Mouse (Mus musculus) forebrain, postnatal 0 days (tissue): ENCODE results near the gene Neu3. TPM values are rescaled to one million over a fixed set of nuclear protein-coding genes. Genes with fewer than 3 reads are reported as not detected.

ENCODE experiments used
- ATAC-seq: fragments of 200-750 bp; cut with Nextera tagmentation; 2 replicates; pipeline ENCODE4 v1.8.0; 2017; ENCODE audit warnings: mild to moderate bottlenecking, moderate library complexity
- DNase-seq: peaks from one replicate; pipeline ENCODE4 v3.0.0-alpha.2; 2015
- H3K27ac ChIP-seq: fragments of 300-500 bp; sonication (generic); 2 replicates; pipeline ENCODE4 v1.5.1; 2014; ENCODE audit warnings: low read depth, mild to moderate bottlenecking, antibody characterized with exemption, low read length, moderate library complexity, mixed read lengths
- H3K27me3 ChIP-seq: fragments of 300-500 bp; sonication (generic); 2 replicates; pipeline ENCODE4 v1.6.1; 2014; ENCODE audit warnings: mild to moderate bottlenecking, low read length, mixed read lengths; ENCODE audit not compliant: insufficient read depth
- H3K36me3 ChIP-seq: fragments of 300-500 bp; sonication (generic); 2 replicates; pipeline ENCODE4 v1.6.1; 2014; ENCODE audit warnings: mild to moderate bottlenecking, moderate library complexity; ENCODE audit not compliant: insufficient read depth
- H3K4me1 ChIP-seq: fragments of 300-500 bp; sonication (generic); 2 replicates; pipeline ENCODE4 v1.6.1; 2014; ENCODE audit warnings: antibody characterized with exemption; ENCODE audit not compliant: insufficient read depth
- H3K4me2 ChIP-seq: fragments of 300-500 bp; sonication (generic); 2 replicates; pipeline ENCODE4 v1.6.1; 2014; ENCODE audit warnings: low read depth, mild to moderate bottlenecking, moderate library complexity
- H3K4me3 ChIP-seq: fragments of 300-500 bp; sonication (generic); 2 replicates; pipeline ENCODE4 v1.5.1; 2014; ENCODE audit warnings: low read depth, low read length, mixed read lengths
- H3K9ac ChIP-seq: fragments of 300-500 bp; sonication (generic); 2 replicates; pipeline ENCODE4 v1.6.1; 2014; ENCODE audit warnings: mild to moderate bottlenecking
- H3K9me3 ChIP-seq: fragments of 300-500 bp; sonication (generic); 2 replicates; pipeline ENCODE4 v1.6.1; 2016; ENCODE audit warnings: low read length
- CTCF ChIP-seq: sonication (generic); IDR thresholded peaks from 2 replicates; pipeline ENCODE4 v1.5.1; 2016; ENCODE audit warnings: antibody characterized with exemption, control low read depth, low read depth
- WGBS: fragments of 180-500 bp; shearing (Covaris S2); extraction: QIAGEN DNeasy Blood & Tissue Kit; methylation state at CpG from one replicate; pipeline ENCODE4 v1.1.7; 2014; 5-methylcytosine and 5-hydroxymethylcytosine counted together
- polyA plus RNA-seq: library from polyadenylated mRNA; unstranded; fragments of >200 nt; fragmentation: Nextera tagmentation; extraction: Ambion mirVana; gene quantifications from 2 replicates; pipeline ENCODE4 v1.2.1, GENCODE M21; 2015
- total RNA-seq: library from RNA; depleted of rRNA; stranded (reverse); fragments of >200 nt; gene quantifications from 2 replicates; pipeline ENCODE4 v1.2.3, GENCODE M21; 2014; rRNA removed

The Neu3 gene
- total and polyA plus RNA-seq, 2 experiments from 2014 or later, result 1.5 to 2.3 TPM

DNA sequence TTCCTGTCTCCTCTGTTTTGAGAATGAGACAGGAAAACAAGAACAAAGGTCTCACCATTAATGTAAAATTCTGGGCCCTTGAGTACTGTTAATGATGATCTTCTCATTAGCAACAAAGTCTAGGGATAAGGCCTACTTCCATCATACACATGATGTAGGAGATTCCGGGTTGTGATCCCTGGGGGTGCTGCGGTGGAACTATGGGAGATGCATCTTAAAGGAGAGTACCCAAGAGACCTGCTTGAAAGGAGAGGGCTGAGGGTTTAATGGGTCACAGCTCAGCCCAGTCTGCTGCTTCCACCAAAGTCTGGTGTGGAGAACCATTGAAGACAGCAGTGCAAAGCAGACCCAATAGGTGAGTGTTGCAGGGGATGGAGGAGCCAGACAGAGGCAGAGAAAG, 65.0 kb downstream of the Neu3 start, which contains the start of gene Olfr521:
Gene Olfr521 (plus strand): TSS at position 301 of the 400 bp plus-strand sequence.
- Histone ChIP-seq H3K27me3 (no peaks in the 10 kb centered on the region), H3K4me1 (no peaks in the 10 kb centered on the region), H3K4me2 (no peak within 1 kb of the TSS), H3K9me3 (peaks cover 8% of the 10 kb centered on the region), H3K27ac (no peak within 1 kb of the TSS), H3K4me3 (no peak within 1 kb of the TSS), H3K36me3 (no peaks in the 10 kb centered on the region), H3K9ac (no peak within 1 kb of the TSS)
- WGBS, result 93% methylated on average over 2 of the region's 2 CpGs
- no peak for TF ChIP-seq CTCF
- no peak for DNase-seq
- no peak for ATAC-seq

Other genes starting within 250 kb of the Neu3 start
- 0.86 and 1.5 TPM in 2 replicates for gene Tpbgl, start 201.3 kb downstream of the Neu3 start, total RNA-seq
- gene Tpbgl, start 201.3 kb downstream of the Neu3 start, polyA plus RNA-seq, result 1.8 and 2.1 TPM in 2 replicates
- gene Slco2b1, start 117.1 kb downstream of the Neu3 start, total RNA-seq, result 10.8 and 10.9 TPM in 2 replicates
- 5.9 and 6.7 TPM in 2 replicates for gene Slco2b1, start 117.1 kb downstream of the Neu3 start, polyA plus RNA-seq
- gene Olfr520, start 98.1 kb downstream of the Neu3 start, total RNA-seq, result not detected in 2 replicates
- not detected in 2 replicates for gene Olfr520, start 98.1 kb downstream of the Neu3 start, polyA plus RNA-seq
- gene Olfr521, start 64.9 kb downstream of the Neu3 start, total RNA-seq, result not detected in 2 replicates
- gene Olfr521, start 64.9 kb downstream of the Neu3 start, polyA plus RNA-seq, result not detected in 2 replicates
- gene Xrra1, start 30.7 kb upstream of the Neu3 start, total RNA-seq, result 0.62 and 2.0 TPM in 2 replicates
- gene Xrra1, start 30.7 kb upstream of the Neu3 start, polyA plus RNA-seq, result 1.7 and 2.0 TPM in 2 replicates
- 115 and 123 TPM in 2 replicates for gene Spcs2, start 35.0 kb upstream of the Neu3 start, total RNA-seq
- gene Spcs2, start 35.0 kb upstream of the Neu3 start, polyA plus RNA-seq, result 235 and 257 TPM in 2 replicates
- gene Rnf169, start 152.0 kb upstream of the Neu3 start, total RNA-seq, result 23.6 and 24.9 TPM in 2 replicates
- gene Rnf169, start 152.0 kb upstream of the Neu3 start, polyA plus RNA-seq, result 2.6 and 4.3 TPM in 2 replicates
- gene Chrdl2, start 177.8 kb upstream of the Neu3 start, total RNA-seq, result not detected in 2 replicates
- gene Chrdl2, start 177.8 kb upstream of the Neu3 start, polyA plus RNA-seq, result 0.15 and 0.67 TPM in 2 replicates